Mouse (Mus musculus) thymus, postnatal 4 days (tissue): ENCODE measurements around the gene H2-DMb1.

Source experiments
- DNase-seq: peaks from one replicate; pipeline ENCODE4 v3.0.0; 2021

Gene H2-DMb1

DNA sequence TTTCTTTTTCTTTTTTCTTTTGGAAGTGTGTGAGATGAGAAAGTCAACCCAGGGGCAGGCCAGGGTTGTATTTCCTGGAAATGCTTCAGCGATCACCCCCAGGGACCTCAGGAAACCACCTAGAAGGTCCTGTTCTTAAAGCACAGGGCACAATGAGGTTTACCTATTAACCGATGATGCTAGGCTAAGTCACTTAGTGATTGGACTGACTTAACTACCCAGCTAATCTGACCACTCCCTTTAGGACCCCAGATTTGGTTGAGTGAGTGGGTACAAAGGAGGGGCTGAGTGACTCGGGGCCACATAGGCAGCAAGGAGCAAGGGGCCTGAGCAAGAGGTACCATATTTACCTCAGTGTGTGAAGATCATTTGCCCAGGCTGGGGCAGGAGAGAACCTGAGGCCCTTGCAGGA lies 7.9 kb upstream of the H2-DMb1 start:
- DNase-seq = no peak

DNA sequence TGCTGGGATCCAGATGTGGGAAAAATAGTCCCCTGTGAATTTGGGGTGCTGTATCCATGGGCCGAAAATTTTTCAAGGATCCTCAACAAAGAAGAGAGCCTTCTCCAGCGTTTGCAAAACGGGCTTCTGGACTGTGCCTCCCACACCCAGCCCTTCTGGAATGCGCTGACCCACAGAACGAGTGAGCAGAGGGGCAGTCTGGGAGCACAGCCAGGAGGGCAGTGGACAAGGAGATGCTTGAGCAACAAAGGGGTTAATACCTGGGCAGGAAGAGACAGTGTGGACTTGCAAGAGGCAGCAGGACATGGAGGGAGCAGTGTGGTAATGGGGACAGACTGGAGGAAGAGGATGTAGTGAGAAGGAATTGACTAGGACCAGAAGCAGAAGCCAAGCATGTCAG lies 2.7 kb downstream of the H2-DMb1 start:
- DNase-seq = no peak

GRCm38 (mm10) chr17:34164202-34164895 lies 11.5 kb downstream of the H2-DMb1 start:
- peak; percentile 76 for DNase-seq

GRCm38 (mm10) chr17:34165033-34165730 lies 12.3 kb downstream of the H2-DMb1 start:
- peak; percentile 66 for DNase-seq

DNA sequence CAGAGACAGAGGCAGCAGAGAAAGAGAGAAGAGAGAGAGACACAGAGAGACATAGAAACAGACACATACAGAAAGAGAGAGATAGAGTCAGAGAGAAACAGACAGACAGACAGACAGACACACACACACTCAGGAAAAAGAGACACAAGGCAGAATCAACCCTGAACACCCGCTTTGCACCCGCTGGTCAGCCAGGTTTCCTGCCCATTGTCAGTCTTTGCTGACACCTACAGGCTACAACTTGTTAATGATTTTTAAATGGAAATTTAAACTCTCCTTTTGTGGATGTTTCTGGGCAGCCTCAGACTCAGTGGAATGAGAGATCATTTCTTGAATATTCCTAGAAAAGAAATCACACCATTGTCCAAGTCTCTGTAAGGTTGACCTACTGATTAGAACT lies 16.4 kb downstream of the H2-DMb1 start:
- DNase-seq = peak; percentile 60

DNA sequence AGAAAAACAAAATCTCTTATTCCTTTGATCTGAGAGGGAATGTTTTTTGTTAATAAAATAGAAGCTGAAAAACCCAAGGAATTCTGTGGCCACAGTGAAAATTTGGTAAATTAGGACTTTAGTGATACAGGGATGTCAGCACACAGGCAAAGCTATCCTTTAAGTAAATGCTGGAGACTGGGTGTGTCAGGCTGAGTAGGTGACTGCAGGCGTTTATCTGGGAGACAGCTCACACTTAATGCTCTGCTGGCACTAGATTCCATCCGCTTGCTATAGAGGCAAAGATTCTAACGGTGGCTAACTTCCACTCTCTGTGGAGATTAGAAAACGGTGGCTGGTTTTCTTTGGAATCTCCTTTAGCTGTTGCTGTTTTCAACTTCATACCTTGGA lies 17.6 kb downstream of the H2-DMb1 start:
- DNase-seq = no peak

- peak; percentile 89 for DNase-seq
These were observed 18.1 kb downstream of the H2-DMb1 start for GRCm38 (mm10) chr17:34170877-34171498.

- DNase-seq = peak; percentile 63
These were observed 19.7 kb downstream of the H2-DMb1 start for GRCm38 (mm10) chr17:34172528-34172927.

GRCm38 (mm10) chr17:34174075-34174474 lies 21.2 kb downstream of the H2-DMb1 start:
- no peak for DNase-seq

- DNase-seq = peak; percentile 52
These were observed 24.3 kb downstream of the H2-DMb1 start for GRCm38 (mm10) chr17:34177179-34177578.

GRCm38 (mm10) chr17:34179019-34179418 lies 26.1 kb downstream of the H2-DMb1 start:
- no peak for DNase-seq

DNA sequence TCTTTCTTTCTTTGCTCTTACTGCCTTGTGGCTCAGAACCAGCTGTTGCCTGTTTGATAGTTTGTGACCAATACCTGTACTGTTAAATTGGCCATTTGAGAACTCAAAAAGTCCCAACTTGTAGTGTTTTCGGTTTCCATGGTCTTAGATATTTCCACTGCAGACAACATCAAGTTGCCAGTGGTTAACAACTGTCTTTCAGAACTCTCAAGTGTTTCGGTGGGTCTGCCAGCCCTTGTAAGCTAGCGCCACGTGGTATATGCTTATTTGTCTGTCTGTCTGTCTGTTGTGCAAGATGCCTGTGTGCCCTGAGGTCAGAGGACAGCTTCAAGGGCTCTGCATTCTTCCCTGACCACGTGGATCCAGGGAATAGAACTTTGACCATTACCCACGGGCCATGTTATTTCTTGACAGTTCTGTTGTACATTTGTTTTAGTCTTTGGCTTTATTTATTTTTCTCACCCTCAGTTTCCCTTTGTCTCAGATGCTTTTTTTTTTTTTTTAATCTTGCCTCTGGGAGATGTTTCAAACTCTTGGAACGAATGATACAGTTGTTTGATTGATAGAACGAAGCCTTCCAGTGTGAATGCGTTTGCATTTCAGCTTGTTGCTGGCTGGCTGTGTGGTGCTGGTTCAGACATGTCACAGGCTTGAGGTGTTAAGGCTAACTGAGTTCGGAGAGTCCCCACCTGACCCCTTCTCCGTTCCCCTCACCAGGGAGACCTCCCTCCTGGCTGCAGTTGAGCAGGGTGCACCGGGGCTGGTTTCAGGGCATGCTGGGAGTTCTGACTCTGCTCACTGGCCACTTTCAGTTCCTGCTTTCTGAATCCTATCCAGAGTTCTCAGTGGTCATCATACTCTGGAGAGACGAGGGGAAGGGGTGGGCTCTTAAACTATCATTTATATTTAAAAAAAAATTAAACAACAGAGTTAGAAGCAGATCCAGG lies 27.3 kb downstream of the H2-DMb1 start:
- no peak for DNase-seq

- DNase-seq = no peak
These were observed 30.8 kb downstream of the H2-DMb1 start for GRCm38 (mm10) chr17:34183564-34184219.

- no peak for DNase-seq
These were observed 32.7 kb downstream of the H2-DMb1 start for GRCm38 (mm10) chr17:34185526-34185925.

DNA sequence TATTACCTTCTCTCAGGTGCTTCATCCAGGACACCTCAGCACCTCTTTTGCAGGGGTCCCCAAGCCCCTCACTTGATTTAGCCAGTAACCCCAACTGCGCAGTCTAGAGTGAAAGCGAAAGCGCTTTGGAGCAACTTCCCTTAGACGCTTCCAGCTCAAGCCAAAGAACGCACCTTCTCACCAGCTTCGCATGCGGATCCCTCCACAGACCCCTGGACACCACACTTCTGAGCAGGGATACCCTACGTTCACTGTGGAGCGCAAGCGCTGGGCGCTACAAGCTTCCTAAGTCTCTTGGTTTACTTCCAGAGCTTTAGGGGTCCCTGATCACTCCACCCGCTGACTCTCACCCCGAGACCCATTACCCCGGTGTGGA lies 34.0 kb downstream of the H2-DMb1 start:
- no peak for DNase-seq

- peak; percentile 100 for DNase-seq
These were observed 34.5 kb downstream of the H2-DMb1 start, which contains the start of the genes Tap1 and Psmb9 for GRCm38 (mm10) chr17:34187261-34187916. TSS of gene Tap1 (plus strand) at chr17:34187553. TSS of gene Psmb9 (minus strand) at chr17:34187764.

DNA sequence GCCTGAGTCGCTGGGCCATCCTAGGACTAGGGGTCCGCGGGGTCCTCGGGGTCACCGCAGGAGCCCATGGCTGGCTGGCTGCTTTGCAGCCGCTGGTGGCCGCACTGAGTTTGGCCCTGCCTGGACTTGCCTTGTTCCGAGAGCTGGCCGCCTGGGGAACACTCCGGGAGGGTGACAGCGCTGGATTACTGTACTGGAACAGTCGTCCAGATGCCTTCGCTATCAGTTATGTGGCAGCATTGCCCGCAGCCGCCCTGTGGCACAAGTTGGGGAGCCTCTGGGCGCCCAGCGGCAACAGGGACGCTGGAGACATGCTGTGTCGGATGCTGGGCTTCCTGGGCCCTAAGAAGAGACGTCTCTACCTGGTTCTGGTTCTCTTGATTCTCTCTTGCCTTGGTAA lies 35.1 kb downstream of the H2-DMb1 start:
- DNase-seq = peak; percentile 68

- DNase-seq = peak; percentile 25
These were observed 36.1 kb downstream of the H2-DMb1 start for GRCm38 (mm10) chr17:34188986-34189385.

DNA sequence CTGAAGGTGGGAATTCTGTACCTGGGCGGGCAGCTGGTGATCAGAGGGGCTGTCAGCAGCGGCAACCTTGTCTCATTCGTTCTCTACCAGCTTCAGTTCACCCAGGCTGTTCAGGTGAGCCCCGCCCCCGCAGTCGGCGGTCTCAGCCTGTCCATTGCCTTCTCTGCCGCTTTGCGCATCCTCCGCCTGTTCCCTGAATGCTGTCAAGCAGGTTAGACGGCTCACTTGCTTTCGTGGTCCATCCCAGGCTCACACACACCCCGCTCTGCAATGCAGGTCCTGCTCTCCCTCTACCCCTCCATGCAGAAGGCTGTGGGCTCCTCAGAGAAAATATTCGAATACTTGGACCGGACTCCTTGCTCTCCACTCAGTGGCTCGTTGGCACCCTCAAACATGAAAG lies 40.0 kb downstream of the H2-DMb1 start:
- peak; percentile 33 for DNase-seq

DNA sequence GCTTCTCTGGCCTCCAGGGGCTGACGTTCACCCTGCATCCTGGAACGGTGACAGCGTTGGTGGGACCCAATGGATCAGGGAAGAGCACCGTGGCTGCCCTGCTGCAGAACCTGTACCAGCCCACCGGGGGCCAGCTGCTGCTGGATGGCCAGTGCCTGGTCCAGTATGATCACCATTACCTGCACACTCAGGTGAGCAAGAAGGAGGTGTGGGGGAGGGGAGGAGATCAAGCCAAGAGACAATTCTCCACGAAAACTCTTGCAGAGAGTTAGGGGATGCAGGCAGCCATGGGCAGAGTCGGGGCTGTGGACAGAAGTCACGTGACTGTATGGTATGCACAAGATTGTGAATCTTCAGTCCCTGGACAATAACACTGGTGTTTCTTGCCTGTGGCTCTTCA lies 40.6 kb downstream of the H2-DMb1 start:
- DNase-seq = no peak

DNA sequence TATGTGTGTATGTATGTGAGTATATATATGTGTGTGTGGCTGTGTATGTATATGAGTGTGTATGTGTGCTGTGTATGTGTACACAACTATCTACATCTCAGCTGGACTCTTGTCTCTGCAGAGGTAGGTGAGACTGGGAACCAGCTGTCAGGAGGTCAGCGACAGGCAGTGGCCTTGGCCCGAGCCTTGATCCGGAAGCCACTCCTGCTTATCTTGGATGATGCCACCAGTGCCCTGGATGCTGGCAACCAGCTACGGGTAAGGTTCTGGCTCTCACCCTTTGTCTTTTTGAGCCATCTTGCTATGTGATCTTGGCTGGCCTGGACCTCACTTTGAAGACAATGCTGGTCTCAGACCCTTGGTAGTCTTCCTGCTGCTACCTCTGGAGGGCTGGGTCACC lies 41.9 kb downstream of the H2-DMb1 start:
- DNase-seq = no peak

DNA sequence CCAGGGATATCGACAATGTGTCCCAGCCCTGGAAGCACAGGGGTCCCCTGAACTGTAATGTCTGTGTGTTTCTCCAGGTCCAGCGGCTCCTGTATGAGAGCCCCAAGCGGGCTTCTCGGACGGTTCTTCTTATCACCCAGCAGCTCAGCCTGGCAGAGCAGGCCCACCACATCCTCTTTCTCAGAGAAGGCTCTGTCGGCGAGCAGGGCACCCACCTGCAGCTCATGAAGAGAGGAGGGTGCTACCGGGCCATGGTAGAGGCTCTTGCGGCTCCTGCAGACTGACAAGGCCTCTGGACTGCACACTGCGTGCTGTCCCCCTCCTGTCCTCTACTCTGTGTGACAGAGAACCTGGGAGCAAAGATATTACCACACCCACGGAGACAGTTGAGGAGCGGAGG lies 43.6 kb downstream of the H2-DMb1 start:
- peak; percentile 86 for DNase-seq
